Mouse (Mus musculus): ENCODE data around the gene Foxa2.

DNA sequence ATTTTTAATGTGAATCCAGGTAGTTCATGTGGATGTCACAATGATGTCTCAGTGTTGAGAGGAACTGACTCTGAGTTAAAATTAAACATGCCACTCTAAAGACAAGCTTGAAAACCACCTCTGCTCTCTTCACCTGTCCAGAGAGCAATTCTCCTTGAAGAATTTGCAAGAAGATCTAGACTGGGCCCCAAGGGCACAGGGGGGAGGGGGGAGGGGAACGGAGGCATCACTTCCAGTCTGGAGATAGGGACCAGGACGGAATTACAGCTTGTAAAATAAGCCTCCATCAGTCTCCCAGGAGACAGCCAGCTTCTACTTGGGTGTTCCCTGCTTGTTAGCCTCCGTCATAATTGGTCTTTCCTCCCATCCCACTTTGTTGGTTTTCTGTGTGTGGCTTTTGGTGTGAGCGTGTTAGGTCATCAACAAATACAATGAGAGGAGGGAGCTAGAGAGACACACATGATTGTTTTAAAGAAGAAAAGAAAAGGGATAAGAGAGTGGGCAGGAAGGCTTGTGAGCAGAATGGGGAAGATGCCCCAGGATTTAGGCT lies 10.1 kb downstream of the Foxa2 start:
- TF ChIP-seq EP300 (IDR thresholded peaks at IDR 0.05; ENCODE audit: low read depth) (no peak), CTCF (IDR thresholded peaks at IDR 0.05; ENCODE audit: low read depth) (no peak)
